Mouse (Mus musculus) T-cell, adult 2 months (primary cell): ENCODE measurements around the gene Cst9.

Experiments used
- DNase-seq: peaks from one replicate; pipeline ENCODE4 v3.0.0; 2022; ENCODE audit warnings: low spot score

Gene Cst9

GRCm38 (mm10) chr2:148877016-148877770 is 42.2 kb downstream of the Cst9 start:
- DNase-seq: no peak

DNA sequence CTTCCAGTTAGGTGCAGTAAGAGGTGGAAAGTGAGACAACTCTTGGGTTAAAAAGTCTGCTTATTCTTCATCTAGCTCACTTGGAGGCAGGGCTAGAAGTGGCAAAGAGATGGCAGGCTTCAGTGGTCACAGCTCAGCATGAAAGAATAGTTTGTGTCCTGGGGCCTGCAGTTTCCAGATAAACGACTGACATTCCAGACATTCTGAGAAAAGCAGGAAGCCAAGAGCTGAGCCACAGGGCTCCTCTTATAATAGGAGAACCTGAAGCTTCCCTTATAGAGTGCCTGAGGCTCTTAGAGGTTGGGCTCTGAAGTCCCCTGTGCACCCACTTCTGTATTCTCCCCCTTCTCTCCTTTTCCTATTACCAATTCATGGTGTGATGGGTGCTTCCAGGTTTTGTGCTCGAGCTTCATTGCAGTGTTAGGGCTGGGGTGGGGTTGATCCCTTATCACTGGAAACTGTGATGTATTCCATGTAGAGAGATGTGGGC is 43.7 kb downstream of the Cst9 start:
- DNase-seq: no peak

DNA sequence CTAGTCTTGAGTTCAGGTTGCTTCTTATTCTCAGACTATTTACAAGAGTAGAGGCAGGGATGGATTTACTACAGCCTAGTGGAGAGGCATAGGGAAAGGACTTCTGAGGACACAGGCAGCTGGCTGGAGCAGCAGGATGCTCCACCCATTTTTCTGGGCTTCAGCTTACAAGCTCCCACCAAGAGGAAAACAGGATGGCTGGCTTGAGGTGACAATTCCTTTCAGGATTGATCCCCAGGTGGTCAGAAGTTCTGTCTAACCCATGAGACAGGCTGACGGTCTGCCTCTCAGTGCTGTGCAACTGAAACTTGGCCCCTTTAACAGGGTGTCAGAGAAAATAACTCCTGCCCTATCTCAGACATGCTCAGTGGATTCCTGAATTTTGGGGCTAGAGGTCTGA is 44.3 kb downstream of the Cst9 start:
- DNase-seq: no peak

DNA sequence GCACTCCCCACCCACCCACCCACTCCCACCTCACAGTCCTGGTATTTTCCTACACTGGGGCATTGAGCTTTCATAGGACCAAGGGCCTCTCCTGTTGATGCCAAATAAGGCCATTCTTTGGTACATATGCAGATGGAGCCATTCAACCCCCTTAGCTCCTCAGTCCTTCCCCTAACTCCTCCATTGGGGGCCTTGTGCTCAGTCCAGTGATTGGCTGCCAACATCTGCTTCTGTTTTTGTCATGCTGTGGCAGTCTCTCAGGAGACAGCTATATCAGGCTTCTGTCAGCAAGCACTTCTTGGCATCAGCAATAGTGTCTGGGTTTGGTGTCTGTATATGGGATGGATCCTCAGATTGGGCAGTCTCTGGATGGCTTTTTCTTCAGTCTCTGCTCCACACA is 49.8 kb downstream of the Cst9 start:
- DNase-seq: no peak
